51 mouse cellular contexts compared by ENCODE assay signal in genomic region chr1:150360864-150361263, GRCm38 (mm10). TPM values are rescaled to one million over a fixed set of nuclear protein-coding genes. Genes with fewer than 3 reads are reported as not detected.
"Had no signal": no experiment of that assay in that cellular context is flagged by ENCODE, and none has a peak within 500 bp of the region (broad histone marks: within the 10 kb centered on the region; RNA-seq: fewer than 3 reads in every experiment).

No protein-coding gene starts in this region.

- H3K4me3 ChIP-seq: heart, adult 2 months; heart, embryonic 10.5 days; heart, embryonic 12.5 days; heart, embryonic 13.5 days; heart, embryonic 15.5 days; hindbrain, embryonic 10.5 days; hindbrain, embryonic 12.5 days; hindbrain, embryonic 13.5 days; hindbrain, embryonic 15.5 days; intestine, embryonic 15.5 days; kidney, embryonic 15.5 days; layer of hippocampus, adult 2 months had no signal

- H3K4me1 ChIP-seq: heart, embryonic 10.5 days; heart, embryonic 12.5 days; heart, embryonic 13.5 days; heart, embryonic 15.5 days; hindbrain, embryonic 10.5 days; hindbrain, embryonic 12.5 days; hindbrain, embryonic 13.5 days; hindbrain, embryonic 15.5 days; intestine, embryonic 15.5 days; kidney, embryonic 15.5 days had no signal

- H3K4me2 ChIP-seq: heart, embryonic 11.5 days; heart, embryonic 12.5 days; heart, embryonic 13.5 days; heart, embryonic 15.5 days; hindbrain, embryonic 12.5 days; hindbrain, embryonic 13.5 days; hindbrain, embryonic 14.5 days; hindbrain, embryonic 15.5 days; intestine, embryonic 15.5 days; kidney, embryonic 15.5 days had no signal

- H3K27me3 ChIP-seq: heart, embryonic 12.5 days; heart, embryonic 13.5 days; heart, embryonic 15.5 days; hindbrain, embryonic 12.5 days; hindbrain, embryonic 13.5 days; hindbrain, embryonic 15.5 days; intestine, embryonic 15.5 days; kidney, embryonic 15.5 days had no signal

- DNase-seq: heart, adult 2 months; heart, postnatal 10 days; heart, postnatal 14 days; heart, postnatal 36 days; heart, postnatal 4 days; kidney, adult 11 months; kidney, adult 18-20 months; kidney, adult 2 months; kidney, adult 8-10 months; kidney, adult 9 months; kidney, postnatal 10 days; kidney, postnatal 14 days; kidney, postnatal 25 days; kidney, postnatal 36 days; kidney, postnatal 4 days; layer of hippocampus, adult 9-11 months had no signal

- H3K9me3 ChIP-seq: heart, embryonic 10.5 days; heart, embryonic 12.5 days; heart, embryonic 13.5 days; heart, embryonic 15.5 days; hindbrain, embryonic 10.5 days; hindbrain, embryonic 12.5 days; hindbrain, embryonic 13.5 days; hindbrain, embryonic 15.5 days; intestine, embryonic 15.5 days; kidney, embryonic 15.5 days had no signal

- ATAC-seq: hindbrain, embryonic 16.5 days; hindbrain, postnatal 0 days; inflammation-experienced regulatory T-cells, adult 6 months; intestine, embryonic 15.5 days; intestine, embryonic 16.5 days; intestine, postnatal 0 days had no signal

- H3K27ac ChIP-seq: heart, adult 2 months; heart, embryonic 10.5 days; heart, embryonic 13.5 days; heart, embryonic 15.5 days; hindbrain, embryonic 10.5 days; hindbrain, embryonic 12.5 days; hindbrain, embryonic 13.5 days; hindbrain, embryonic 14.5 days; hindbrain, embryonic 15.5 days; hindbrain, postnatal 0 days; intestine, embryonic 15.5 days; kidney, embryonic 15.5 days; kidney, postnatal 0 days; layer of hippocampus, adult 2 months had no signal

- H3K9ac ChIP-seq: heart, embryonic 12.5 days; heart, embryonic 13.5 days; heart, embryonic 15.5 days; hindbrain, embryonic 12.5 days; hindbrain, embryonic 13.5 days; hindbrain, embryonic 14.5 days; hindbrain, embryonic 15.5 days; intestine, embryonic 15.5 days; kidney, embryonic 15.5 days had no signal

RNA-seq across cellular contexts. Expression of gene Pdc, which starts 41.6 kb away (rescaled TPM):
- total RNA-seq: heart, adult 2 months; heart, adult 8-10 months; heart, postnatal 10 days; heart, postnatal 14 days; heart, postnatal 25 days; heart, postnatal 36 days; heart, postnatal 4 days; hematopoietic stem cell, adult 5-6 weeks; hindbrain, postnatal 0 days; layer of hippocampus, adult 18-20 months; layer of hippocampus, adult 2 months; layer of hippocampus, adult 8-10 months; layer of hippocampus, postnatal 10 days; layer of hippocampus, postnatal 14 days; layer of hippocampus, postnatal 25 days had no signal
- polyA plus RNA-seq: heart, adult 2 months; heart, embryonic 10.5 days; heart, embryonic 11.5 days; heart, embryonic 12.5 days; heart, embryonic 13.5 days; heart, embryonic 14.5 days; heart, embryonic 15.5 days; heart, embryonic 16.5 days; heart, postnatal 0 days; hindbrain, embryonic 10.5 days; hindbrain, embryonic 11.5 days; hindbrain, embryonic 13.5 days; hindbrain, embryonic 14.5 days; hindbrain, embryonic 15.5 days; hindbrain, embryonic 16.5 days; hindbrain, postnatal 0 days; inflammation-experienced regulatory T-cells, adult 6 months; intestine, embryonic 14.5 days; intestine, embryonic 15.5 days; intestine, embryonic 16.5 days; intestine, postnatal 0 days; kidney, adult 2 months; kidney, embryonic 14.5 days; kidney, embryonic 15.5 days; kidney, embryonic 16.5 days; kidney, postnatal 0 days; large intestine, adult 2 months had no signal
